Mouse (Mus musculus) kidney, adult 2 months (tissue): ENCODE data around the gene Smim24.

Experiments
- CTCF ChIP-seq: fragments of 200-500 bp; conservative IDR thresholded peaks from 2 replicates; pipeline ENCODE4 v1.5.1; 2011; ENCODE audit warnings: low read depth, mild to moderate bottlenecking, control low read depth, low read length, moderate library complexity, mixed read lengths; ENCODE audit not compliant: insufficient read depth, insufficient read length
- POLR2A ChIP-seq: fragments of 200-500 bp; IDR thresholded peaks from one replicate; pipeline ENCODE4 v1.6.1; 2011; ENCODE audit warnings: low read depth, low read length, control low read depth

GRCm38 (mm10) chr10:81403511-81403910 lies 10.7 kb downstream of the Smim24 start:
- TF ChIP-seq POLR2A (no peak), CTCF (no peak)
